Mouse (Mus musculus) stomach, embryonic 16.5 days (tissue): Measurements from ENCODE around the gene Nrl. TPM values are rescaled to one million over a fixed set of nuclear protein-coding genes. Genes with fewer than 3 reads are reported as not detected.
A peak's percentile ranks its signal among the peaks of the same experiment; 100 is the strongest.

Source experiments
- ATAC-seq: fragments of 200-750 bp; cut with Nextera tagmentation; 2 replicates; pipeline ENCODE4 v1.8.0; 2017; ENCODE audit warnings: moderate number of reproducible peaks, moderate TSS enrichment; ENCODE audit not compliant: insufficient read depth, low FRiP score
- H3K27ac ChIP-seq: fragments of 300-500 bp; sonication (generic); 2 replicates; pipeline ENCODE4 v1.5.1; 2014; ENCODE audit warnings: low read length
- H3K27me3 ChIP-seq: fragments of 300-500 bp; sonication (generic); 2 replicates; pipeline ENCODE4 v1.6.1; 2014; ENCODE audit warnings: low read length, control low read depth, mixed read lengths; ENCODE audit not compliant: control insufficient read depth, insufficient read depth
- H3K36me3 ChIP-seq: fragments of 300-500 bp; sonication (generic); 2 replicates; pipeline ENCODE4 v1.6.1; 2014; ENCODE audit warnings: low read length; ENCODE audit not compliant: control insufficient read depth, insufficient read depth
- H3K4me1 ChIP-seq: fragments of 300-500 bp; sonication (generic); 2 replicates; pipeline ENCODE4 v1.6.1; 2014; ENCODE audit warnings: low read length, control low read depth, mixed read lengths; ENCODE audit not compliant: control insufficient read depth, insufficient read depth
- H3K4me2 ChIP-seq: fragments of 300-500 bp; sonication (generic); 2 replicates; pipeline ENCODE4 v1.6.1; 2014; ENCODE audit warnings: low read depth, low read length, mixed read lengths
- H3K4me3 ChIP-seq: fragments of 300-500 bp; sonication (generic); replicated peaks from 2 replicates; pipeline ENCODE4 v1.5.1; 2014; ENCODE audit warnings: mild to moderate bottlenecking, low read length
- H3K9ac ChIP-seq: fragments of 300-500 bp; sonication (generic); 2 replicates; pipeline ENCODE4 v1.6.1; 2014; ENCODE audit warnings: low read length
- H3K9me3 ChIP-seq: fragments of 300-500 bp; sonication (generic); replicated peaks from 2 replicates; pipeline ENCODE4 v1.6.1; 2016; ENCODE audit warnings: low read length, control low read depth; ENCODE audit not compliant: control insufficient read depth
- WGBS: fragments of 180-500 bp; shearing (Covaris S2); extraction: QIAGEN DNeasy Blood & Tissue Kit; methylation state at CpG from one replicate; pipeline ENCODE4 v1.1.7; 2014; 5-methylcytosine and 5-hydroxymethylcytosine counted together
- polyA plus RNA-seq: library from polyadenylated mRNA; unstranded; fragments of >200 nt; fragmentation: Nextera tagmentation; extraction: Ambion mirVana; gene quantifications from 2 replicates; pipeline ENCODE4 v1.2.1, GENCODE M21; 2015

The Nrl gene
- polyA plus RNA-seq, 1 experiment from 2014 or later = not detected

GRCm38 (mm10) chr14:55497449-55497821, 27.3 kb downstream of the Nrl start:
- WGBS = 21% methylated on average over 6 of the region's 6 CpGs
- Histone ChIP-seq H3K36me3 (no peaks in the 10 kb centered on the region), H3K4me3 (no peak overlapping the region), H3K4me2 (no peak overlapping the region), H3K9me3 (no peaks in the 10 kb centered on the region), H3K9ac (peak overlapping the region; percentile 30; the same call in 1 of the 2 replicates), H3K4me1 (0 out of 2 replicates have a peak, but pooled peaks cover 3% of the 10 kb centered on the region), H3K27ac (no peak overlapping the region), H3K27me3 (no peaks in the 10 kb centered on the region)
- ATAC-seq = peak; percentile 49; the same call in 1 of the 2 replicates

GRCm38 (mm10) chr14:55496761-55497448, 27.9 kb downstream of the Nrl start:
- WGBS = 71% methylated on average over 16 of the region's 16 CpGs

GRCm38 (mm10) chr14:55495509-55496240, 29.1 kb downstream of the Nrl start:
- no peak overlapping the region for H3K9ac ChIP-seq
- H3K27ac ChIP-seq = no peak overlapping the region
- peaks cover 3% of the 10 kb centered on the region; the same call in 1 of the 2 replicates for H3K4me1 ChIP-seq
- H3K4me2 ChIP-seq = no peak overlapping the region
- no peaks in the 10 kb centered on the region for H3K27me3 ChIP-seq
- H3K4me3 ChIP-seq = no peak overlapping the region
- no peaks in the 10 kb centered on the region for H3K9me3 ChIP-seq
- H3K36me3 ChIP-seq = no peaks in the 10 kb centered on the region
- whole genome bisulfite sequencing = 75% methylated on average over 17 of the region's 20 CpGs
- no peak for ATAC-seq

More at GRCm38 (mm10) chr14:55496761-55497448, 27.9 kb downstream of the Nrl start:
- H3K4me1 ChIP-seq = 0 out of 2 replicates have a peak, but pooled peaks cover 3% of the 10 kb centered on the region
- no peak overlapping the region for H3K27ac ChIP-seq
- no peaks in the 10 kb centered on the region for H3K36me3 ChIP-seq
- no peaks in the 10 kb centered on the region for H3K27me3 ChIP-seq
- no peak; the same call in 1 of the 2 replicates for ATAC-seq
- H3K4me3 ChIP-seq = no peak overlapping the region
- no peaks in the 10 kb centered on the region for H3K9me3 ChIP-seq
- no peak overlapping the region for H3K4me2 ChIP-seq
- no peak overlapping the region for H3K9ac ChIP-seq

- no peak overlapping the region for H3K9ac ChIP-seq
- no peaks in the 10 kb centered on the region; the same call in 1 of the 2 replicates for H3K4me1 ChIP-seq
- H3K27ac ChIP-seq = no peak overlapping the region
- H3K36me3 ChIP-seq = 0 out of 2 replicates have a peak, but pooled peaks cover 5% of the 10 kb centered on the region
- no peak overlapping the region for H3K4me3 ChIP-seq
- 39% methylated on average over 3 of the region's 3 CpGs for WGBS
- ATAC-seq = no peak
- H3K27me3 ChIP-seq = no peaks in the 10 kb centered on the region
- no peaks in the 10 kb centered on the region for H3K9me3 ChIP-seq
- H3K4me2 ChIP-seq = peak overlapping the region; percentile 97; the same call in 1 of the 2 replicates
Measured at GRCm38 (mm10) chr14:55492103-55492502, 32.7 kb downstream of the Nrl start.

- H3K4me2 ChIP-seq = peak overlapping the region; percentile 97
- H3K27ac ChIP-seq = peak overlapping the region; percentile 35; the same call in 1 of the 2 replicates
- no peaks in the 10 kb centered on the region; the same call in 1 of the 2 replicates for H3K4me1 ChIP-seq
- H3K36me3 ChIP-seq = 0 out of 2 replicates have a peak, but pooled peaks cover 5% of the 10 kb centered on the region
- H3K9ac ChIP-seq = peak overlapping the region; percentile 73
- no peaks in the 10 kb centered on the region for H3K27me3 ChIP-seq
- ATAC-seq = peak; percentile 83
- WGBS = under 1% methylated on average over 30 of the region's 30 CpGs
- H3K9me3 ChIP-seq = no peaks in the 10 kb centered on the region
- H3K4me3 ChIP-seq = peak overlapping the region; percentile 71
Measured at GRCm38 (mm10) chr14:55491291-55491833, 33.4 kb downstream of the Nrl start.

- no peaks in the 10 kb centered on the region for H3K27me3 ChIP-seq
- H3K4me2 ChIP-seq = peak within 1 kb of the TSS; percentile 97
- H3K27ac ChIP-seq = peak within 1 kb of the TSS; percentile 35; the same call in 1 of the 2 replicates
- 0 out of 2 replicates have a peak, but pooled peaks cover 5% of the 10 kb centered on the region for H3K36me3 ChIP-seq
- H3K9ac ChIP-seq = peak within 1 kb of the TSS; percentile 73
- no peaks in the 10 kb centered on the region for H3K9me3 ChIP-seq
- WGBS = 1% methylated on average over 68 of the region's 68 CpGs
- ATAC-seq = peak; percentile 82
- H3K4me3 ChIP-seq = peak within 1 kb of the TSS; percentile 71
- no peaks in the 10 kb centered on the region; the same call in 1 of the 2 replicates for H3K4me1 ChIP-seq
Measured at GRCm38 (mm10) chr14:55490361-55491201, 34.2 kb downstream of the Nrl start, which contains the start of gene Carmil3. Gene Carmil3, plus strand, starts transcription at chr14:55490651.

GRCm38 (mm10) chr14:55486836-55487235, 37.9 kb downstream of the Nrl start:
- Histone ChIP-seq H3K4me3 (no peak overlapping the region), H3K4me1 (no peaks in the 10 kb centered on the region; the same call in 1 of the 2 replicates), H3K9me3 (no peaks in the 10 kb centered on the region), H3K4me2 (no peak overlapping the region), H3K36me3 (0 out of 2 replicates have a peak, but pooled peaks cover 5% of the 10 kb centered on the region), H3K27me3 (no peaks in the 10 kb centered on the region), H3K27ac (no peak overlapping the region), H3K9ac (no peak overlapping the region)
- 81% methylated on average over 8 of the region's 8 CpGs for WGBS
- ATAC-seq = no peak

- Histone ChIP-seq H3K4me1 (no peaks in the 10 kb centered on the region), H3K4me3 (no peak overlapping the region), H3K27me3 (no peaks in the 10 kb centered on the region), H3K36me3 (0 out of 2 replicates have a peak, but pooled peaks cover 5% of the 10 kb centered on the region), H3K4me2 (no peak overlapping the region), H3K27ac (no peak overlapping the region), H3K9ac (no peak overlapping the region), H3K9me3 (no peaks in the 10 kb centered on the region)
- ATAC-seq = no peak
- 79% methylated on average over 5 of the region's 5 CpGs for WGBS
Measured at GRCm38 (mm10) chr14:55484430-55485085, 40.2 kb downstream of the Nrl start.
